Mouse (Mus musculus) lung, postnatal 0 days (tissue): ENCODE results near the gene Fam89a.

Experiments
- CTCF ChIP-seq: IDR thresholded peaks from 2 replicates; pipeline ENCODE4 v1.5.1; 2016; ENCODE audit warnings: antibody characterized with exemption, mild to moderate bottlenecking
- EP300 ChIP-seq: IDR thresholded peaks from 2 replicates; pipeline ENCODE4 v1.6.1; 2016; ENCODE audit warnings: antibody characterized with exemption, mild to moderate bottlenecking, control low read depth

DNA sequence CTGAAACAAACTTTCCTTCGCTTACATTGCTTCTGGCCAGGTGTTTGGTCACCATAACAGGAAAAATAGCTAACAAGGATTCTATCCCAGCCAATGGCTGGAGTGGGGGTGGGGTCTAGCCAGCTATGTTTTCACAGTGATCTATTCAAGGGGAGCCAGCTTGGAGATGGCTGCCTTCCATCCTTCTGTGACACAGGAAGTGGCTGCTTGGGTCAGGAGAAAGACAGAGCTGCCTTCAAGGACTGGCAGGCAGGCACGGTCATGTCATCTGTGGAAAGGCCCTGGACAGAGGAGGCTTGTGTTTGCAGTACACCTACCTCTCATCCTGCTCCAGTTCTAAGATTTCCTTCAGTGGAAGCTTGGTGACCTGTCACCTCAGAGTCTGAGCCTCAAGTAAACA is 20.8 kb upstream of the Fam89a start:
- TF ChIP-seq CTCF, result no peak
- TF ChIP-seq EP300, result no peak
